Mouse (Mus musculus) hindbrain, embryonic 12.5 days (tissue): ENCODE results near the gene Cc2d1a. TPM values are rescaled to one million over a fixed set of nuclear protein-coding genes. Genes with fewer than 3 reads are reported as not detected.

Experiments
- ATAC-seq: fragments of 200-750 bp; cut with Nextera tagmentation; 2 replicates; pipeline ENCODE4 v1.8.0; 2017; ENCODE audit warnings: moderate TSS enrichment; ENCODE audit not compliant: low FRiP score
- H3K27ac ChIP-seq: fragments of 300-500 bp; sonication (generic); 2 replicates; pipeline ENCODE4 v1.5.1; 2016; ENCODE audit warnings: mild to moderate bottlenecking
- H3K27me3 ChIP-seq: fragments of 300-500 bp; sonication (generic); 2 replicates; pipeline ENCODE4 v1.6.1; 2016; ENCODE audit warnings: mild to moderate bottlenecking
- H3K36me3 ChIP-seq: fragments of 300-500 bp; sonication (generic); 2 replicates; pipeline ENCODE4 v1.6.1; 2016; ENCODE audit warnings: mild to moderate bottlenecking
- H3K4me1 ChIP-seq: fragments of 300-500 bp; sonication (generic); 2 replicates; pipeline ENCODE4 v1.6.1; 2016
- H3K4me2 ChIP-seq: fragments of 300-500 bp; sonication (generic); replicated peaks from 2 replicates; pipeline ENCODE4 v1.6.1; 2016; ENCODE audit warnings: mild to moderate bottlenecking
- H3K4me3 ChIP-seq: fragments of 300-500 bp; sonication (generic); 2 replicates; pipeline ENCODE4 v1.5.1; 2016; ENCODE audit warnings: mild to moderate bottlenecking
- H3K9ac ChIP-seq: fragments of 300-500 bp; sonication (generic); 2 replicates; pipeline ENCODE4 v1.6.1; 2016; ENCODE audit warnings: mild to moderate bottlenecking, moderate library complexity
- H3K9me3 ChIP-seq: fragments of 300-500 bp; sonication (generic); replicated peaks from 2 replicates; pipeline ENCODE4 v1.6.1; 2016; ENCODE audit warnings: mild to moderate bottlenecking
- WGBS: fragments of 180-500 bp; shearing (Covaris S2); methylation state at CpG from one replicate; pipeline ENCODE4 v1.1.7; 2016; 5-methylcytosine and 5-hydroxymethylcytosine counted together
- polyA plus RNA-seq: library from polyadenylated mRNA; unstranded; fragments of >200 nt; fragmentation: Nextera tagmentation; extraction: Ambion mirVana; gene quantifications from 2 replicates; pipeline ENCODE4 v1.2.1, GENCODE M21; 2016

Gene Cc2d1a
- polyA plus RNA-seq, 1 experiment from 2014 or later = 21.7 TPM

DNA sequence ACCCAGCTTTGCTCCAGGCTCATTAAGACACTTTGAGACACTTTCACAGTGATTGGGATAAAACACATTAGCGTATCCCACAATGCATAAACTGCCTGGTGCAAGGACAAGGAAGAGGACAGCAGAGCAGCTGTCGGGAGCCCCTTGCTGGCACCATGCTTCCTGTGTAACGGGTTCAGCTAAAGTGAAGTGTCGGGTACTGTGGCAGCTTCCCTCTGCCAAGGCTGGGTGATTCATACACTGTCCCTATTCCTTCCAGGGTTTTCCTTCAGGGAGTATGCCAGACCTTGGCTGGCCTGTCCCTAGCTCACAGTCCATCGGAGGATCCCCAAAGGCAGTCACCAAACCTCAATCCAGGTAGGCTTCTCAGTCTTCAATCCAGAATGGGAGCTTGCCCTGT lies 22.4 kb upstream of the Cc2d1a start:
- Histone ChIP-seq H3K27ac (no peak overlapping the region), H3K4me2 (no peak overlapping the region), H3K9me3 (no peaks in the 10 kb centered on the region), H3K4me1 (no peaks in the 10 kb centered on the region), H3K9ac (no peak overlapping the region), H3K4me3 (no peak overlapping the region), H3K27me3 (no peaks in the 10 kb centered on the region), H3K36me3 (peaks cover 51% of the 10 kb centered on the region)
- ATAC-seq = no peak
- 87% methylated on average over 5 of the region's 5 CpGs for WGBS

DNA sequence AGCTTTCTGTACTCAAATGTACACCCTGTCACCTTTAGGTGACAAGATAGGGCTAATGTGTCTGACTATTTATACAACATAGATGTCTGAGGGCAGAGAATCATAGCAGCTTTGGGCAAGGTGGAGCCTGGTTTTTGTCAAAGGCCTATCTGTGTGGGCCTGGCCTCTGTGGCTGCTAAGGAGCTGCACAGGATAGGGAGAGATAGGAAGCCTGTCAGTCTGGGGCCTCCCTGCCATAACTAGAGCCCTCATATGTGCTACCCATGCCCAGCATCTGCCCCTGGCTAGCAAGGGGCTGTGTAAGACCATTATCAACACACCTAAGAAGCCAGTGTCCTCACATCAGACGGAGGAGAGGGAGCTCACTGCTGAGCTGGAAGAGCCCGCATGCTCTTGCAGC lies 20.0 kb upstream of the Cc2d1a start:
- no peak overlapping the region for H3K9ac ChIP-seq
- no peaks in the 10 kb centered on the region for H3K9me3 ChIP-seq
- H3K4me3 ChIP-seq = no peak overlapping the region
- H3K36me3 ChIP-seq = peaks cover 28% of the 10 kb centered on the region
- no peaks in the 10 kb centered on the region for H3K27me3 ChIP-seq
- no peaks in the 10 kb centered on the region for H3K4me1 ChIP-seq
- no peak for ATAC-seq
- H3K27ac ChIP-seq = no peak overlapping the region
- WGBS = 87% methylated on average over 2 of the region's 2 CpGs
- H3K4me2 ChIP-seq = no peak overlapping the region

DNA sequence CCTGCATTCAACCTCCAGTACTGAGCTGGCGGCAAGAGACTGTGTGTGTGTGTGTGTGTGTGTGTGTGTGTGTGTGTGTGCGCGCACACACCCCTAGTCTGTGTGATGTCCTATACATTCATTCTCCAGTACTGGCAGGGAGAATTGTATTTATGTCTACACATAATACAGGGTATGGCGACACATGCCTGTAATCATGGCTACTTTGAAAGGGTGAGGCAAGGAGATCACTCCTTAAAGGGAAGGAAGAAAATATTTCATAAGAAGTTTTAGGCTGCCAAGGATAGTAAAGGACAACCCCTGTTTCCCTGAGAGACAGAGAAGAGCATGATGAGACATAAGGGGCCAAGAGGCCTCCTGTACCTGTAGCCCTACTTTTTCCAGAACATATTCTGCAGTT lies 9.9 kb upstream of the Cc2d1a start:
- WGBS = 94% methylated on average over 4 of the region's 4 CpGs
- ATAC-seq = no peak
- Histone ChIP-seq H3K4me1 (no peaks in the 10 kb centered on the region), H3K36me3 (peaks cover 20% of the 10 kb centered on the region; the same call in 1 of the 2 replicates), H3K9me3 (no peaks in the 10 kb centered on the region), H3K4me2 (no peak overlapping the region), H3K27me3 (no peaks in the 10 kb centered on the region), H3K9ac (no peak overlapping the region), H3K4me3 (no peak overlapping the region), H3K27ac (no peak overlapping the region)

DNA sequence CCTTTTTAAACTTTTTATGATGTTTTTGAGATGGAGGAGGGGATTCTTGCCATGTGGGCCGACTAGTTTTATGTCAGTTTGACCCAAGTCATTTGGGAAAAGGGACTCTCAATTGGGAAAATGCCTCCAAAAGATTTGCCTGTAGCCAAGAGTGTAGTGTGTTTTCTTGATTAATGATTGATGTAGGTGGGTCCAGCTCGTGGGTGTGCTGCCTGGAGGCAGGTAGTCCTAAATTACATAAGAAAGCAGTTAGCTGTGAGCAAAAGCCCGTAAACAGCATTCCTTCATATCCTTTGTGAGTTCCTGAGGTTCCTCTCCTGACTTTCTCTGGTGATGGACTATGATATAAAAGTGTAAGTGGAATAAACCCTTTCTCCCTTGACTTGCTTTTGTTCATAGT lies 1.4 kb upstream of the Cc2d1a start:
- Histone ChIP-seq H3K4me2 (no peak overlapping the region), H3K4me1 (peaks cover 21% of the 10 kb centered on the region), H3K27me3 (no peaks in the 10 kb centered on the region), H3K27ac (no peak overlapping the region), H3K9ac (no peak overlapping the region), H3K4me3 (no peak overlapping the region), H3K36me3 (peaks cover 17% of the 10 kb centered on the region), H3K9me3 (no peaks in the 10 kb centered on the region)
- no peak for ATAC-seq
- WGBS = 78% methylated on average over 3 of the region's 3 CpGs

DNA sequence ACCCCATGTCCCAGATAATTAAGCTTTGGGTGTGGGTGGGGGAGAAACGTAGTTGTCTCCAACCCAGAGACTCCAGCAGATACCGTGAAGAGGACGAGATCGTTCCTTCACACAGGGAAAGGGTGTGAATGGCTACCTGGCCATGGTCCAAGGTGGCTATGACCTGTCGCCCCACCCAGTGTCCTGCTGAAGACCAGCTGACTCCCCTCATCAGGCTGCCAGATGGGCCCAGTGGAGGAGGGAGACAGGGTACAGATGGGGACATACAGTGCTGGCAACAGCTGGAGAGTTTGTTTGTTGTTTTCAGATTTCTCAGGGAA lies 755 bp upstream of the Cc2d1a start:
- peaks cover 21% of the 10 kb centered on the region for H3K4me1 ChIP-seq
- WGBS = 90% methylated on average over 5 of the region's 5 CpGs
- no peak overlapping the region; the same call in 1 of the 2 replicates for H3K9ac ChIP-seq
- no peak overlapping the region for H3K27ac ChIP-seq
- no peak; the same call in 1 of the 2 replicates for ATAC-seq
- H3K9me3 ChIP-seq = no peaks in the 10 kb centered on the region
- H3K4me2 ChIP-seq = peak overlapping the region; percentile 89
- peak overlapping the region; percentile 68 for H3K4me3 ChIP-seq
- peaks cover 23% of the 10 kb centered on the region for H3K36me3 ChIP-seq
- H3K27me3 ChIP-seq = no peaks in the 10 kb centered on the region

DNA sequence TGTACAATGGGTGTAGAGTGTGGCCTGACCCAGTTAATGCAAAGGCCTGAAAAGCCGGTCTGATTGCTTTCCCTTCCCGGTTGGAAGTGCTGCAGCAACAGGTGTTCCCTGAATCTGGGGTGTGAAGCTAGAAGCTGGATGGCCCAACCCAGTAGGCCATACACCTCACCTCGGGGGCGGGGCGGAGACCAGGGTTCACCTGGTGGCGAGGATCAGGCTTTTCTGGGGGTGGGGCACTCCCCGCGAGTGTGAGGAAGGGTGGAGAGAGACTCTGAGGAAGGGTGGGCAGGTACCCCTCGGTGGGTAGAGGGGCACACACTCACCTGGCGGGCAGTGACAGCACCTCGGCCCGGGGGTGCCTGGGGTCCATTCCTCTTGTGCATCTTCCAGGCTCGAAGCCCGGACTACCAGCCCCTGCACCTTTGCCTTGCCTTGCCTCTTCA lies 391 bp downstream of the Cc2d1a start:
- H3K4me2 ChIP-seq = peak overlapping the region; percentile 89
- H3K36me3 ChIP-seq = peaks cover 34% of the 10 kb centered on the region
- WGBS = 8% methylated on average over 14 of the region's 14 CpGs
- peaks cover 21% of the 10 kb centered on the region for H3K4me1 ChIP-seq
- ATAC-seq = peak; percentile 75
- H3K4me3 ChIP-seq = peak overlapping the region; percentile 68
- H3K9me3 ChIP-seq = no peaks in the 10 kb centered on the region
- H3K9ac ChIP-seq = peak overlapping the region; percentile 79
- no peak overlapping the region for H3K27ac ChIP-seq
- no peaks in the 10 kb centered on the region for H3K27me3 ChIP-seq

DNA sequence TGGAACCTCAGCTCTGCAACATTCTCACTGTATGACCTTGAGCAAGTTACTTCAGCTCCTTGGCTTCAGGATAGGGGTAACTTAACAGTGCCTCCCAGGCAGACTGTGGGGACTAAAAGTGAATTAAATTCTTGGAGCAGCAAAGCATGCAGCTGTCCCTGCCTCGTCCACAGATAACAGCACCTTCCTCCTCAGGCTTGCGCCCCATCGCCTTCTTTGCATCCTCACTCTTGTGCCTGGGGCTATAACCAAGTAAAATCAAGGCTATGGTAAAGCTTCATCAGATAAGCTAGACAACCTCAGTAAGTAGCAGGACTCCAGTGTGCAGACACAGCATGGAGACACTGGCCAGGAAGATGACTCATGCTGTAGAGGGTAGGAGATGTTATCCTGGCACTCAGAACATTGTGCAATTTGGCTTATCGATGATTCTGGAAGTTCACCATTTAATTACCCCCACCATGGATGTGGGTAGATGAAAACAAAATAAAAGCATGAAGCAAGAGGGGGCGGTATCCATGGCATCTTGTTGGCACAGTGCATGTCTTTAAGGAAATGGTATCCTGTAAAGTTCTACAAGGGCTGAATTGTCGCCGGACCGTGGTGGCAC lies 3.0 kb downstream of the Cc2d1a start:
- H3K27me3 ChIP-seq = no peaks in the 10 kb centered on the region
- H3K4me2 ChIP-seq = no peak overlapping the region
- peaks cover 57% of the 10 kb centered on the region for H3K36me3 ChIP-seq
- no peak overlapping the region for H3K4me3 ChIP-seq
- H3K4me1 ChIP-seq = peaks cover 21% of the 10 kb centered on the region
- no peak for ATAC-seq
- no peak overlapping the region for H3K27ac ChIP-seq
- no peaks in the 10 kb centered on the region for H3K9me3 ChIP-seq
- no peak overlapping the region for H3K9ac ChIP-seq
- WGBS = 95% methylated on average over 8 of the region's 8 CpGs

DNA sequence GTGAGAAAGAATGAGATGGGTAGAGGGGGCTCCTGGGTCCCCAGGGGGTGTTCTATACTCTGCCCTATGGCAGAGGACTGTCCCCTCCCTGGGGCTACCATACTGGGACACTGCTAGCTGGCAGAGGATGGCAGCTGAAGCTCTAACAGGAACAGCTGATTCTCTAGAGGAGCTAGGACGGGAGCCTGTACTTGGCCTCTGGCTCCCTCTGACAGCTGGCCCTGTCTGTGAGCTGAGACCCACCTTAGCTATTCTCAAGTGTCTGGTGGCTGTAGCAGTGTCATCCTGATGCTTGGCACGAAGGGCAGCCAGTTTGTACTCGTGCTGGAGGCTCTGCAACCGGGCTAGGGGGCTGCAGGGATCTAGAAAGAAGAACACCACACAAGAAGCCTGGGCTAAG lies 6.9 kb downstream of the Cc2d1a start:
- 0 out of 2 replicates have a peak, but pooled peaks cover under 1% of the 10 kb centered on the region for H3K4me1 ChIP-seq
- no peaks in the 10 kb centered on the region for H3K9me3 ChIP-seq
- WGBS = 92% methylated on average over 4 of the region's 4 CpGs
- no peak overlapping the region for H3K4me3 ChIP-seq
- no peak for ATAC-seq
- H3K4me2 ChIP-seq = no peak overlapping the region
- H3K27me3 ChIP-seq = no peaks in the 10 kb centered on the region
- peaks cover 93% of the 10 kb centered on the region for H3K36me3 ChIP-seq
- no peak overlapping the region for H3K27ac ChIP-seq
- H3K9ac ChIP-seq = no peak overlapping the region

DNA sequence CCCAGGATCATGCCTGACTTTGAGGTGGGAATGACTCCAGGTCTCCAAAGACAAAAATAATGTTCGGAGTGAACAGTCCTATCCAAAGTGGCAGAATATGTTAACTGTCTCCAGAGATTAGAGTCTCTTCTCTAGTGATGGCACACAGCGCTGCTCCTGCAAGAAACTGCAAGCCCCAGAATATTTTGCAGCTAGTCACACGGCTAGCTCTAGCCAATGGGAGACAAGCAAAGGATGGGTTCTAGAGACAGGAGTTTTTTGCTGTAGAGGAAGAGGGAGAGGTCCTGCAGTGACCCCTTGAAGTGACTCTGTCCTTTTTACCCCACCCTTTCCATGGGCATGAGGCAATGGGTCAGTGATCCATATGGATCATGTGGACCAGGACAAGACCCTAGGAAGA lies 9.9 kb downstream of the Cc2d1a start:
- H3K4me2 ChIP-seq = no peak overlapping the region
- H3K36me3 ChIP-seq = peaks cover 97% of the 10 kb centered on the region
- no peak for ATAC-seq
- H3K9ac ChIP-seq = no peak overlapping the region
- no peaks in the 10 kb centered on the region for H3K9me3 ChIP-seq
- no peaks in the 10 kb centered on the region for H3K4me1 ChIP-seq
- WGBS = 95% methylated on average over 3 of the region's 3 CpGs
- H3K27ac ChIP-seq = no peak overlapping the region
- H3K4me3 ChIP-seq = no peak overlapping the region
- H3K27me3 ChIP-seq = no peaks in the 10 kb centered on the region

DNA sequence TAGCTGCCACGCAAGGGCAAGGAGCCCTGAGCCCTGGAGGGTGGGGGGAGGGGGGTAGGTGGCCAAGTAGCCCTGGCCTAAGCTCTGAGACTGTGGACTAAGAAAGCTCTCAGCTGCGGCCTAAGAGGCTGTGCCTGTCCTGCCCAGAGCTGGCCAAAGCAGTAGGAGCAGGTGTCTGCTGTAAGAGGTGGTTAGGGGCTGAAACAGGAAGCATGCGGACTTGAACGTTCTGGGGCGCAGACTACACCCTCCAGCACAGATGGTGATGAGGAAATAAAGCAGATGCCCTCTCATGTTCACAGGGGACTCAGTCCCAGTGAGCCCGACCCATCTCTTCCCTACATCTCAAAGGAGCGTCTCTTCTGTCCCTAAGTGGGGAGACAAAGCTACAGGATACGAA lies 15.5 kb downstream of the Cc2d1a start:
- Histone ChIP-seq H3K9me3 (no peaks in the 10 kb centered on the region), H3K4me3 (no peak overlapping the region), H3K27me3 (peaks cover 3% of the 10 kb centered on the region; the same call in 1 of the 2 replicates), H3K9ac (no peak overlapping the region), H3K36me3 (peaks cover 58% of the 10 kb centered on the region), H3K4me2 (no peak overlapping the region), H3K4me1 (peaks cover 11% of the 10 kb centered on the region; the same call in 1 of the 2 replicates), H3K27ac (no peak overlapping the region)
- ATAC-seq = no peak
- WGBS = 94% methylated on average over 8 of the region's 8 CpGs

DNA sequence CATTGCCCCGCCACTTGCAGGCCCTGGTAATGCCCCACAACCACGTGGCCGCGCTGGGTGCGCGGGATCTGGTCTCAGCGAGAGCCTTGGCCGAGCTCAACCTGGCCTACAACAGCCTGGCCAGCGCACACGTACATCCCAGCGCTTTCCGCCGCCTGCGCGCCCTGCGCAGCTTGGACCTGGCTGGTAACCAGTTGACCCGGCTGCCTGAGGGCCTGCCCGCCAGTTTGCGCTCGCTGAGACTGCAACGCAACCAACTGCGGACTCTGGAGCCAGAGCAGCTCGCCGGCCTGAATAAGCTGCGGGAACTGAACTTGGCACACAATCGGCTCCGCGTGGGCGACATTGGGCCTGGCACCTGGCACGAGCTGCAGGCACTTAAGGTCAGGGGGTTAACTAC lies 16.9 kb downstream of the Cc2d1a start:
- no peaks in the 10 kb centered on the region for H3K9me3 ChIP-seq
- H3K9ac ChIP-seq = no peak overlapping the region
- peaks cover 14% of the 10 kb centered on the region; the same call in 1 of the 2 replicates for H3K4me1 ChIP-seq
- ATAC-seq = no peak; the same call in 1 of the 2 replicates
- H3K27ac ChIP-seq = no peak overlapping the region
- no peak overlapping the region for H3K4me2 ChIP-seq
- peaks cover 43% of the 10 kb centered on the region for H3K36me3 ChIP-seq
- peaks cover 3% of the 10 kb centered on the region; the same call in 1 of the 2 replicates for H3K27me3 ChIP-seq
- WGBS = 42% methylated on average over 30 of the region's 30 CpGs
- no peak overlapping the region for H3K4me3 ChIP-seq

DNA sequence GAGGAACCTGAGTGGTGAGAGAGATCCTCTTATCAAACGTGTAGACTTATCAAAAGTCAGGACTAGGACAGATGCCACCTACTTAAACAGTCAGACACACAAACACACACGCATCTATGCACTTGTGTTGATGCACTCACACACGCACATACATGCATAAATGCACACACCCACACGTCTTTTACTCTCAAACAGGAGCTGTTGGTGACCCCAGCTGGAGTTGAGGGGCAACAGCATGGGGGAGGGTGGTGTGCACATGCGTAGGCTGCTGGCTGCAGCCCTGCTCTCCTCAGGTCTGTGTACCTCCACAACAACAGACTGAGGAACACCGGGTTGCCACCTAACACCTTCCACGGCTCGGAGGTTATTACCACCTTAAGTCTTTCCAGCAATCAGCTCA lies 19.5 kb downstream of the Cc2d1a start:
- Histone ChIP-seq H3K4me2 (no peak overlapping the region), H3K9ac (no peak overlapping the region), H3K27me3 (peaks cover 3% of the 10 kb centered on the region; the same call in 1 of the 2 replicates), H3K27ac (no peak overlapping the region), H3K4me1 (peaks cover 14% of the 10 kb centered on the region; the same call in 1 of the 2 replicates), H3K36me3 (peaks cover 18% of the 10 kb centered on the region), H3K4me3 (no peak overlapping the region), H3K9me3 (no peaks in the 10 kb centered on the region)
- ATAC-seq = no peak
- 69% methylated on average over 8 of the region's 8 CpGs for WGBS

DNA sequence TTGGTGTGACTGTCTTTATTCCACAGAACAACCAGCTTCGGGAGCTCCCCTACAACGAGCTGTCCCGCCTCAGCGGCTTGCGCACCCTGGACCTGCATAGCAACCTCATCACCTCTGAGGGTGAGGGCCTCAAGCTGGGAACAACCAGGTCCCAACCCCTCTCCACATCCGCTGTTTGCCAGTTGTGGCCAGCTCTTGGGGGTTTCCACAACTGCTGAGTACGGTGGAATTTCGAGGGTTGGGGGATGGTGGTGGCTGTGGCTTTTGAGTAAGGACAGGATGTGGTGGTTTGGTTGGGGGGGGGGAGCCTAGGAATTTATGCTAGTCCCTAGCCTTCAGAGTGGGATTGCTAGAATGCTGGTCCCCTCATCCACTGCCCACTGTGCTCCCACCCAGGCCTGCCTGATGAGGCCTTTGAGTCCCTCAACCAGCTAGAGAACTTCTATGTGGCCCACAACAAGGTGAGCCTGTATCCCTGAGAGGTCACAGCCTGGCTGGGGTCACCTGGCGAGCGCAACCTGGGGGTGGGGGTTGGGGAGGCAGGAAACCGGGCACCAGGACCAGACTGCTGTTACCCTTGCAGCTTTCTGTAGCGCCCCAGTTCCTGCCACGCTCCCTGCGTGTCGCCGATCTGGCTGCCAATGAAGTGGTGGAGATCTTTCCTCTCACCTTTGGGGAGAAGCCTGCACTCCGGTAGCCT lies 20.4 kb downstream of the Cc2d1a start:
- Histone ChIP-seq H3K9me3 (no peaks in the 10 kb centered on the region), H3K36me3 (peaks cover 9% of the 10 kb centered on the region), H3K4me3 (no peak overlapping the region), H3K4me1 (peaks cover 14% of the 10 kb centered on the region; the same call in 1 of the 2 replicates), H3K9ac (no peak overlapping the region), H3K27me3 (peaks cover 3% of the 10 kb centered on the region; the same call in 1 of the 2 replicates), H3K4me2 (no peak overlapping the region), H3K27ac (no peak overlapping the region)
- ATAC-seq = no peak
- 66% methylated on average over 17 of the region's 17 CpGs for WGBS
